Mouse (Mus musculus) gastrocnemius, postnatal 36 days (tissue): ENCODE measurements around the gene Gm38394. TPM values are rescaled to one million over a fixed set of nuclear protein-coding genes. Genes with fewer than 3 reads are reported as not detected.
A peak's percentile ranks its signal among the peaks of the same experiment; 100 is the strongest.
"Not testable (repeated sequence)": the region's sequence is repeated elsewhere in the genome, so short reads cannot be mapped to it uniquely, and the experiment has no call there.

Source experiments
- DNase-seq, 2 experiments: peaks; one replicate each; pipeline ENCODE4 v3.0.0; 2022
- intact Hi-C: fragments of 180-260 bp; cut with DNase I; formaldehyde crosslinking; loops from one replicate; pipeline ENCODE4 v1.15.1; 2025
- long read RNA-seq, 2 experiments: library from polyadenylated mRNA; stranded (forward); transcript quantifications; one replicate each; pipeline ENCODE4 v2.0.0; 2021
- total RNA-seq, 2 experiments: library from RNA; stranded (reverse); gene quantifications; 2 replicates each; pipeline ENCODE4 v1.2.3; 2021

The Gm38394 gene
- total RNA-seq = 10 to 100 TPM; 28.4 to 29.1 TPM
- long read RNA-seq, experiment 1, partial matches to known transcripts = 3 of 3 reads
- long read RNA-seq, experiment 1, other reads (novel, unspliced or antisense) = 0 of 3 reads
- long read RNA-seq, experiment 2, partial matches to known transcripts = 4 of 4 reads
- long read RNA-seq, experiment 2, other reads (novel, unspliced or antisense) = 0 of 4 reads

GRCm38 (mm10) chr1:133661203-133661933, at the start of gene Gm38394:
Gene Gm38394 (minus strand): TSS chr1:133661318.
- intact Hi-C loops = no loop called here
- peak; percentile 86 to 89 for DNase-seq

- intact Hi-C loops = loop anchor here (10.0 kb wide), 1 partner anchor 326 kb away; no protein-coding TSS in a partner anchor
- DNase-seq = no peak
Observed at GRCm38 (mm10) chr1:133710895-133711294, 49.8 kb upstream of the Gm38394 start.

- no peak for DNase-seq
- intact Hi-C loops = no loop called here
Observed at GRCm38 (mm10) chr1:133709292-133709691, 48.2 kb upstream of the Gm38394 start.

- intact Hi-C loops, DNase-seq: not testable (repeated sequence)
Observed at GRCm38 (mm10) chr1:133701824-133702223, 40.7 kb upstream of the Gm38394 start.

- DNase-seq = no peak
- intact Hi-C loops = no loop called here
Observed at GRCm38 (mm10) chr1:133697935-133698620, 37.0 kb upstream of the Gm38394 start.

GRCm38 (mm10) chr1:133695901-133696300, 34.8 kb upstream of the Gm38394 start:
- DNase-seq = no peak
- intact Hi-C loops = no loop called here

GRCm38 (mm10) chr1:133694876-133695275, 33.8 kb upstream of the Gm38394 start:
- intact Hi-C loops = no loop called here
- DNase-seq = no peak

GRCm38 (mm10) chr1:133694301-133694700, 33.2 kb upstream of the Gm38394 start:
- DNase-seq = no peak
- intact Hi-C loops = no loop called here

GRCm38 (mm10) chr1:133693536-133694114, 32.5 kb upstream of the Gm38394 start:
- intact Hi-C loops = no loop called here

GRCm38 (mm10) chr1:133692195-133692594, 31.1 kb upstream of the Gm38394 start:
- no peak for DNase-seq
- intact Hi-C loops = no loop called here

More at GRCm38 (mm10) chr1:133693536-133694114, 32.5 kb upstream of the Gm38394 start:
- DNase-seq = no peak

GRCm38 (mm10) chr1:133691046-133691445, 29.9 kb upstream of the Gm38394 start:
- intact Hi-C loops = no loop called here
- DNase-seq = no peak

- no peak for DNase-seq
- intact Hi-C loops = no loop called here
Observed at GRCm38 (mm10) chr1:133689897-133690296, 28.8 kb upstream of the Gm38394 start, which contains the start of gene Lax1. Gene Lax1 (minus strand): TSS chr1:133690108.

- intact Hi-C loops = no loop called here
Observed at GRCm38 (mm10) chr1:133688301-133688700, 27.2 kb upstream of the Gm38394 start.

GRCm38 (mm10) chr1:133685749-133686519, 24.8 kb upstream of the Gm38394 start:
- intact Hi-C loops = no loop called here
- peak; percentile 55 to 68 for DNase-seq

More at GRCm38 (mm10) chr1:133688301-133688700, 27.2 kb upstream of the Gm38394 start:
- no peak for DNase-seq

GRCm38 (mm10) chr1:133671801-133672200, 10.7 kb upstream of the Gm38394 start:
- no peak for DNase-seq

GRCm38 (mm10) chr1:133671266-133671665, 10.1 kb upstream of the Gm38394 start:
- intact Hi-C loops = no loop called here
- DNase-seq = no peak

More at GRCm38 (mm10) chr1:133671801-133672200, 10.7 kb upstream of the Gm38394 start:
- intact Hi-C loops = no loop called here

GRCm38 (mm10) chr1:133670776-133671175, 9.7 kb upstream of the Gm38394 start:
- DNase-seq = no peak
- intact Hi-C loops = no loop called here

- no peak for DNase-seq
- intact Hi-C loops = no loop called here
Observed at GRCm38 (mm10) chr1:133670190-133670589, 9.1 kb upstream of the Gm38394 start.

GRCm38 (mm10) chr1:133668618-133669017, 7.5 kb upstream of the Gm38394 start:
- intact Hi-C loops = no loop called here
- DNase-seq = no peak

GRCm38 (mm10) chr1:133667721-133668120, 6.6 kb upstream of the Gm38394 start:
- DNase-seq = no peak
- intact Hi-C loops = no loop called here
